Mouse (Mus musculus): Measurements from ENCODE around the gene Il10. TPM values are rescaled to one million over a fixed set of nuclear protein-coding genes. Genes with fewer than 3 reads are reported as not detected.

Gene Il10
- not detected for total RNA-seq (2021)

- no peak for DNase-seq
- intact Hi-C loops (cut with DNase I): no loop called here
These were observed at the start of gene Il10 for GRCm38 (mm10) chr1:131019492-131020098. Il10 (plus strand) TSS chr1:131019845.

GRCm38 (mm10) chr1:130979455-130979854, 40.2 kb upstream of the Il10 start:
- DNase-seq: peak; percentile 39 to 60
- intact Hi-C loops (cut with DNase I): loop anchor here (1.0 to 2.0 kb wide), 3 partner anchors 104 to 431 kb away; no protein-coding TSS in a partner anchor

GRCm38 (mm10) chr1:130984441-130984840, 35.2 kb upstream of the Il10 start:
- intact Hi-C loops (cut with DNase I): loop anchor here (2.0 to 10.0 kb wide), 2 partner anchors 68 to 150 kb away; partner anchors contain the start of gene Dyrk3

GRCm38 (mm10) chr1:130987001-130987400, 32.6 kb upstream of the Il10 start:
- no peak for DNase-seq
- intact Hi-C loops (cut with DNase I): loop anchor here (10.0 kb wide), 1 partner anchor 148 kb away; the partner anchor contains the start of gene Dyrk3

More at GRCm38 (mm10) chr1:130984441-130984840, 35.2 kb upstream of the Il10 start:
- no peak for DNase-seq

- intact Hi-C loops (cut with DNase I): loop anchor here (10.0 kb wide), 1 partner anchor 147 kb away; the partner anchor contains the start of gene Dyrk3
- DNase-seq: no peak
These were observed 32.2 kb upstream of the Il10 start for GRCm38 (mm10) chr1:130987418-130987817.

- intact Hi-C loops (cut with DNase I): loop anchor here (10.0 kb wide), 1 partner anchor 145 kb away; the partner anchor contains the start of gene Dyrk3
- no peak for DNase-seq
These were observed 30.3 kb upstream of the Il10 start for GRCm38 (mm10) chr1:130989331-130989730.

- DNase-seq: no peak
- intact Hi-C loops (cut with DNase I): no loop called here
These were observed 29.2 kb upstream of the Il10 start for GRCm38 (mm10) chr1:130990448-130990847.

GRCm38 (mm10) chr1:130993574-130994154, 26.0 kb upstream of the Il10 start:
- no peak for DNase-seq
- intact Hi-C loops (cut with DNase I): no loop called here

- DNase-seq: peak in 1 of 2 experiments; percentile 17
- intact Hi-C loops (cut with DNase I): no loop called here
These were observed 24.1 kb upstream of the Il10 start for GRCm38 (mm10) chr1:130995515-130995914.

- DNase-seq: no peak
- intact Hi-C loops (cut with DNase I): no loop called here
These were observed 23.3 kb upstream of the Il10 start for GRCm38 (mm10) chr1:130996356-130996755.

GRCm38 (mm10) chr1:130997441-130997840, 22.2 kb upstream of the Il10 start:
- no peak for DNase-seq
- intact Hi-C loops (cut with DNase I): no loop called here

- intact Hi-C loops (cut with DNase I): no loop called here
- DNase-seq: no peak
These were observed 21.3 kb upstream of the Il10 start for GRCm38 (mm10) chr1:130998321-130998720.

- no peak for DNase-seq
- intact Hi-C loops (cut with DNase I): no loop called here
These were observed 19.9 kb upstream of the Il10 start for GRCm38 (mm10) chr1:130999708-131000107.

GRCm38 (mm10) chr1:131000296-131000695, 19.3 kb upstream of the Il10 start:
- intact Hi-C loops (cut with DNase I): no loop called here
- no peak for DNase-seq

GRCm38 (mm10) chr1:131002561-131002960, 17.1 kb upstream of the Il10 start:
- intact Hi-C loops (cut with DNase I): no loop called here
- no peak for DNase-seq

- peak; percentile 44 to 52 for DNase-seq
- intact Hi-C loops (cut with DNase I): no loop called here
These were observed 16.4 kb upstream of the Il10 start for GRCm38 (mm10) chr1:131003037-131003922.

GRCm38 (mm10) chr1:131006069-131006468, 13.6 kb upstream of the Il10 start:
- no peak for DNase-seq
- intact Hi-C loops (cut with DNase I): no loop called here

- intact Hi-C loops (cut with DNase I): no loop called here
- no peak for DNase-seq
These were observed 9.2 kb upstream of the Il10 start for GRCm38 (mm10) chr1:131010201-131011153.

GRCm38 (mm10) chr1:131012494-131012893, 7.2 kb upstream of the Il10 start:
- no peak for DNase-seq
- intact Hi-C loops (cut with DNase I): no loop called here

- no peak for DNase-seq
- intact Hi-C loops (cut with DNase I): no loop called here
These were observed 5.7 kb upstream of the Il10 start for GRCm38 (mm10) chr1:131013926-131014325.
